Mouse (Mus musculus): ENCODE data around the gene Ptprn2. TPM values are rescaled to one million over a fixed set of nuclear protein-coding genes. Genes with fewer than 3 reads are reported as not detected.

Ptprn2 gene
- polyA plus RNA-seq, 1 experiment from 2014 or later = 0.09 TPM

- 97% methylated on average over 2 of the region's 2 CpGs for WGBS
- Histone ChIP-seq H3K9me3 (replicated peaks) (no peaks in the 10 kb centered on the region), H3K27me3 (ENCODE audit: low read depth, poor library complexity, severe bottlenecking) (no peaks in the 10 kb centered on the region), H3K36me3 (no peaks in the 10 kb centered on the region), H3K4me3 (no peak overlapping the region), H3K4me1 (no peaks in the 10 kb centered on the region), H3K27ac (no peak overlapping the region)
- DNase-seq (ENCODE audit: low spot score) = no peak
These were observed 235.5 kb downstream of the Ptprn2 start for GRCm38 (mm10) chr12:116721062-116721461.

DNA sequence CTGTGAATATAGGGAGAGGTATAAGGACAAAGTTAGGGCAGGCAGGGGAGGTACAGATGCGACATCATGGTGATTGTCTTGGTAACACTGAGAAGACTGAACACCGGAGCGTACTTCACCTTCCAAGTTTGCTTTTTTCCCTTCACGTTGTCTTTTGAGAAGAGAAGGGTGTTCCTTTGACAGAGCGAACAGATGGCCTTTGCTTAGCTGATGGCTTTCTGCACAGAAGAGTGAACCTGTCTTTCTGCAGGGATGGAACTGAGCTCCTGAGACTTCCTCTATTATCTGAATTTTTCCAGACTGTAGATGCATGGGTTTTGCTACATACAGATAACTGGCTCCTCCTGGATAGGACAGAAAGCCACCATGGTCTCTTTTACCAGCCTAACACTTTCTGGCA lies 254.6 kb downstream of the Ptprn2 start:
- Histone ChIP-seq H3K4me3 (no peak overlapping the region), H3K27ac (no peak overlapping the region), H3K9me3 (replicated peaks) (no peaks in the 10 kb centered on the region), H3K36me3 (no peaks in the 10 kb centered on the region), H3K4me1 (no peaks in the 10 kb centered on the region), H3K27me3 (ENCODE audit: low read depth, poor library complexity, severe bottlenecking) (no peaks in the 10 kb centered on the region)
- WGBS = 92% methylated on average over 5 of the region's 5 CpGs
- no peak for DNase-seq (ENCODE audit: low spot score)

DNA sequence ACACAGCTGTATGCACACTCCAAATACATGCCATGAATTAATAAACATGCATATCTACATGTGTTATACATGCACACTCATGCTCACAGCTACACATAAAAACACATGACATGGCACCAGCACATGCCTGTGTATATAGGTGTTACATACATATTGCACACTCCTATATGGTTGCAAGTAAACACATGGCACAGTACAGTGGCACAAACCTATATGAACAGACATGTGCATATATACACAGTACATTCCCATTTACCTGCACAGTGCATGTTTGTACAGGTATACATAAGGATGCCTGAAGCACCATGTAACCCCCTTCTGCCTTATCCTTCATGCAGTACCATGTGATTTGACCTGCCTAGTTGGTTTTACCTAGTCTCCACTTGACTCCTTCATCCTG lies 255.8 kb downstream of the Ptprn2 start:
- H3K27me3 ChIP-seq (ENCODE audit: low read depth, poor library complexity, severe bottlenecking) = no peaks in the 10 kb centered on the region
- H3K4me3 ChIP-seq = no peak overlapping the region
- no peaks in the 10 kb centered on the region for H3K4me1 ChIP-seq
- H3K9me3 ChIP-seq (replicated peaks) = no peaks in the 10 kb centered on the region
- H3K36me3 ChIP-seq = no peaks in the 10 kb centered on the region
- H3K27ac ChIP-seq = no peak overlapping the region
- no peak for DNase-seq (ENCODE audit: low spot score)

GRCm38 (mm10) chr12:116746401-116746800 lies 260.9 kb downstream of the Ptprn2 start:
- no peak overlapping the region for H3K4me3 ChIP-seq
- no peaks in the 10 kb centered on the region for H3K36me3 ChIP-seq
- WGBS = 92% methylated on average over 2 of the region's 2 CpGs

DNA sequence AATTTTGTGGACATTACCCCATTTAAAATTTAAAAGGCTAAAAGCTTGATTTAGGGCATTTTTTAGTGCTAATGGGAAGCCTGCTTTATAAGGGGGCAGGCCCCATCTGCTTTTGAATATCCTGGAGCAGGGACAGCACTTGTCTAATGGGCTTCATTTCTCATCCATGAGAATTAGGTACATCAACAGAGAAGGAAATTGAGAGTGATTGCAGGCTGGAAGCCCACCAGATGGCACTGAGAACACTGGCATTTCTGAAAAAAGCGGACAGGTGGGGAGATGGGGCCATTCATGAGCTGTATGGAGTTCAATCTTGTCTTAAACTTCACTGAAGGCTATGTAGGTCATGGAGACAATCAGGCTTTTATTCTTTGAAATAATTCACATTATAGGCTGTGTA lies 267.3 kb downstream of the Ptprn2 start:
- no peaks in the 10 kb centered on the region for H3K9me3 ChIP-seq (replicated peaks)
- 90% methylated on average over 1 of the region's 1 CpGs for WGBS
- no peaks in the 10 kb centered on the region for H3K36me3 ChIP-seq
- no peak overlapping the region for H3K4me3 ChIP-seq
- no peak overlapping the region for H3K27ac ChIP-seq
- DNase-seq (ENCODE audit: low spot score) = no peak
- H3K4me1 ChIP-seq = no peaks in the 10 kb centered on the region
- no peaks in the 10 kb centered on the region for H3K27me3 ChIP-seq (ENCODE audit: low read depth, poor library complexity, severe bottlenecking)

More at GRCm38 (mm10) chr12:116746401-116746800, 260.9 kb downstream of the Ptprn2 start:
- Histone ChIP-seq H3K9me3 (replicated peaks) (no peaks in the 10 kb centered on the region), H3K27me3 (ENCODE audit: low read depth, poor library complexity, severe bottlenecking) (no peaks in the 10 kb centered on the region), H3K27ac (no peak overlapping the region), H3K4me1 (no peaks in the 10 kb centered on the region)
- no peak for DNase-seq (ENCODE audit: low spot score)

GRCm38 (mm10) chr12:116763961-116764360 lies 278.4 kb downstream of the Ptprn2 start:
- no peaks in the 10 kb centered on the region for H3K9me3 ChIP-seq (replicated peaks)
- no peaks in the 10 kb centered on the region for H3K27me3 ChIP-seq (ENCODE audit: low read depth, poor library complexity, severe bottlenecking)
- no peak overlapping the region for H3K27ac ChIP-seq
- H3K4me3 ChIP-seq = no peak overlapping the region
- no peaks in the 10 kb centered on the region for H3K4me1 ChIP-seq
- no peak for DNase-seq (ENCODE audit: low spot score)
- H3K36me3 ChIP-seq = no peaks in the 10 kb centered on the region

DNA sequence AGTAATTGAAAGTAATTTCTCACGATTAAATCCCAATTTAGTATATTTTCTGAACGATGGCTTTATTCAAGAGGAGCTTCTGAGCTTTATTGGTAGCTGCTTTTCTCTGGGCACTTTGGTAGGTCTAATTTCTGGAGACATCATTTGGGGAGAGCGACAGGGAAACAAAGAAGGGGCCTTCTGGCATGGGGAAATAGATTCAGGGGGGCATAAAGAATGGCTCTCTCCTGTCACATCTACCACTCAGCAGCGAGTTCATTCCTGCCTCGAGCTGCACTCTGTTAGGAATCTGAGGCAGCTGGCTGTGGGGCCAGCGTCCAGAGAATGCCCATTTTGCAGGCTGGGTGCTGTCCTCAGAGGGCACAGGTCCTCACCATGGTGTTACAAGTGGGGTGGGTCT lies 285.4 kb downstream of the Ptprn2 start:
- Histone ChIP-seq H3K4me1 (peaks cover 11% of the 10 kb centered on the region), H3K27ac (no peak overlapping the region), H3K27me3 (ENCODE audit: low read depth, poor library complexity, severe bottlenecking) (no peaks in the 10 kb centered on the region), H3K4me3 (no peak overlapping the region), H3K36me3 (no peaks in the 10 kb centered on the region), H3K9me3 (replicated peaks) (no peaks in the 10 kb centered on the region)
- no peak for DNase-seq (ENCODE audit: low spot score)
- 69% methylated on average over 6 of the region's 6 CpGs for whole genome bisulfite sequencing

DNA sequence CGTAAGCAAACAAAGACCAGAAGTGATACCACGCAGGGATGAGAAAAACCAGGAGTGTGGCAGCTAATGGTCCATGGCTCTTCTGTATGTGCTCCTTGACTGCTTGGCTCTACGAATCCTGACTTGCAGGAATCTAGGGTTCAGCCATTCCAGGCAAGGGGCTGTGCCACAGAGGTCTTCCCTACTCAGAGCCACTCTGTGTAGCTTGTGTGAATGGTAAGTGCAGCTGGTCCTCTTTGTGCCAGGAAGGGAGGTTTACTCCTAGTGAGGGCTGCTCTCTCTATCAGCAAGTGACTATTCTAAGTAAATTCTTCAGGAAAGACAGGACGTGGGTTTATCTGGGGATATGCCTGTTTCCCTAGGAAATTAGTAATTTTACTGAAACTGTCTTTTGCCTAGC lies 286.0 kb downstream of the Ptprn2 start:
- Histone ChIP-seq H3K27me3 (ENCODE audit: low read depth, poor library complexity, severe bottlenecking) (no peaks in the 10 kb centered on the region), H3K4me1 (peaks cover 11% of the 10 kb centered on the region), H3K36me3 (no peaks in the 10 kb centered on the region), H3K9me3 (replicated peaks) (no peaks in the 10 kb centered on the region), H3K4me3 (no peak overlapping the region), H3K27ac (no peak overlapping the region)
- no peak for DNase-seq (ENCODE audit: low spot score)
- 80% methylated on average over 4 of the region's 4 CpGs for WGBS

- Histone ChIP-seq H3K9me3 (replicated peaks) (no peaks in the 10 kb centered on the region), H3K27me3 (ENCODE audit: low read depth, poor library complexity, severe bottlenecking) (no peaks in the 10 kb centered on the region), H3K4me3 (no peak overlapping the region), H3K4me1 (peaks cover 11% of the 10 kb centered on the region), H3K36me3 (no peaks in the 10 kb centered on the region), H3K27ac (no peak overlapping the region)
- WGBS = 42% methylated on average over 7 of the region's 7 CpGs
- peak; percentile 37 for DNase-seq (ENCODE audit: low spot score)
These were observed 286.6 kb downstream of the Ptprn2 start for GRCm38 (mm10) chr12:116772081-116772566.

DNA sequence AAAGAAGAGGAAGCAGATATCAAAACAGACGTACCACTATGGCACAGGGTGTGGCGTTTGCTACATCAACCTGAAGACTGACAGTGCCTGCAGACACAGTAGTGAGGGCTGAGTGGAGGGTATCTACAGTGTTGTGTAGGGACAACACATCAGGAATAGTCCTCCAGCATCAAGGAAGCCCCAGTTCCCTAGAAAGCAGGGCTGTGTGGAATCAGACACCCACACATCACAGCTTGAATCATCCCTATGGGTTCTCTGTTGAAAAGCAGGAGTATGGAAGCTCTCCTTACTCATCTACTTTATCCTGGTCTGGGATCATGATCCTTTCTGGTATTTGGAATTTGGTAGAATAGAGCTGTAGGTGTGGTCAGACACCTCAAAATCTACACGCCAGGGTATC lies 287.8 kb downstream of the Ptprn2 start:
- Histone ChIP-seq H3K4me3 (no peak overlapping the region), H3K4me1 (peaks cover 11% of the 10 kb centered on the region), H3K27me3 (ENCODE audit: low read depth, poor library complexity, severe bottlenecking) (no peaks in the 10 kb centered on the region), H3K36me3 (no peaks in the 10 kb centered on the region), H3K27ac (no peak overlapping the region), H3K9me3 (replicated peaks) (no peaks in the 10 kb centered on the region)
- 91% methylated on average over 3 of the region's 3 CpGs for WGBS
- no peak for DNase-seq (ENCODE audit: low spot score)

DNA sequence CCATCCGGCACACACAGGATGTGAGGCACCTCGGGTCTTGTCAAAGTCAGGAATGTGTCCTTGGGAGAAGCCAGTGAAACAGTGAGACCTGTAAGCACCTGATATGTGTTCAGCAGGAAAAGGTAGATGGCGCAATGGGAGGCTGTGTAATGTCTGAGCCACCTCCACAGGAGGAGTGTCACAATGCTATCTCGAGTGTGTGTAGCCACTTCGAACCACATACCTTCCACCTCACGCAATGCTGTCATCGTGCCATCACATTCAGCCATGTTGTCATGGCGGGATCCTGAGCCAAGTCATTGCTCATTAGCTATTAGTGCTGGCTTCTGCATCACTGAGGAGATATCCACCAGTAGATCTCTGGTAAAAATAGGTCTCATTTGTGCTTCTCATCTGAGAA lies 290.9 kb downstream of the Ptprn2 start:
- DNase-seq (ENCODE audit: low spot score) = no peak
- 91% methylated on average over 8 of the region's 8 CpGs for WGBS
- Histone ChIP-seq H3K4me1 (peaks cover 10% of the 10 kb centered on the region), H3K27ac (no peak overlapping the region), H3K36me3 (no peaks in the 10 kb centered on the region), H3K9me3 (replicated peaks) (no peaks in the 10 kb centered on the region), H3K27me3 (ENCODE audit: low read depth, poor library complexity, severe bottlenecking) (no peaks in the 10 kb centered on the region), H3K4me3 (no peak overlapping the region)

DNA sequence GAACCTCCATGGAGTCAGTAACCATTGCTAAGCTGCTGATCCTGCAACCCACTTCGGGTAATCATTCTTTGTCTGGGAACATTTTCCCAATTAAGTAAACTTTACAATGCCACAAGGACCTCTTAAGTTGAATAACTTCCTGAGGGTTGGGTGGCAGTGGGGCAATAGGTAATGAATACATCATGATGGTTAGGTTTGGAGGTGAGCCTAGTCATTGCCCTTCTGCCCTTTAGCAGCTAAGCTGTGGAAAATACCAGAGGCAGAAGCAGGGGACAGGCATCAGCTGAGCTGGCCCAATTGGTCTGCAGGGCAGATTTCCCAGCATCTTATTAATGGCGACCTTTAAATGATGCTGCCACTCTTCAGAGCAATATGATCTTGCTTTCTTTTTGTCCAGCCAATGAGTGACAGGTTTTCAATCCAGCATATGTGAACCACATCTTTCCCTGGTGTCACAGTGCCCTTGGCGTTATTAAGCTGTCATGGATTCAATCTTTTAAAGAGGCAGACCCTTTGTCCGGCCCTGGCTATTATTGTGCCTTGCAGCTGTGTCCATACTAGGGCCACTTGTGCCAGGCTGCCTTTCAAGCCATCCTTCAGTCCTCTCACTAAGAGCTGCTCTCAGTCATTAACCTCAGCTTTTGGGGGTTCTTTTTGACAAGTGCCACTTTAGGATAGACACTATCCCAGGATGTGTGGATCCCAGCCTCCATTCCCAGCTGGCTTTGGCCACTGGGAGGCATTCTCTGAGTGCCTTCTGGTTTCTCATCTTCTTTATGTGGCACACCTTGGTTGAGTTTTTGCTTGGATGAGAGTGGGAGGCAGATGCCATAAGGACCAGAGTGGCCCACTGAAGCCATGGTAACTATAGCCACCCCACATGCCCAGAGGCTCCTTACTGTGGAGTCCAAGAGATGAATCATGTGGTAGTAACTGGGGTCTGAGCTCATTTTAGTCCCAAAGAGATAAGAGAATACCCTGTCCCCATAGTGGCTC lies 292.9 kb downstream of the Ptprn2 start:
- H3K9me3 ChIP-seq (replicated peaks) = no peaks in the 10 kb centered on the region

DNA sequence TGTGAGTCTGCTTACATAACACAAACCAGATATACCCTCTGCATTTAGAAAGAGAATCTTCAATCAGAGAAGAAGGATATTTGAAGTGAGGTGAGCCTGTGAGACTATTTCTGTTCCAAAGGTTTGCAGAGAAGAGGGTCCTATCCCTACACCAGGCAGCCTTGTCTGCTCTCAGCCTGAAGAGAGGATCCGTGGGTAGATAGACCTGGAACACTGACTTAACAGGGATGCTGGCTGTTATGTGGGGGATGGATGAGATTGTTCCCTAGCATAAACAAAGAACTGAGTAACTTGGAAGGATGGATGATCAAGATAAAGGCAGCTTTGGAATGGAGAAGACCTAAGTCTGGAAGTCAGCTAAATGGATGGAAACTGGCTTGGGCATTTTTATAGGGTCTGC lies 294.9 kb downstream of the Ptprn2 start:
- WGBS = 83% methylated on average over 1 of the region's 1 CpGs
- no peak for DNase-seq (ENCODE audit: low spot score)
- H3K27me3 ChIP-seq (ENCODE audit: low read depth, poor library complexity, severe bottlenecking) = no peaks in the 10 kb centered on the region
- no peaks in the 10 kb centered on the region for H3K9me3 ChIP-seq (replicated peaks)
- H3K27ac ChIP-seq = no peak overlapping the region
- H3K4me3 ChIP-seq = no peak overlapping the region
- no peaks in the 10 kb centered on the region for H3K36me3 ChIP-seq
- no peaks in the 10 kb centered on the region for H3K4me1 ChIP-seq

More for the DNA sequence above, 292.9 kb downstream of the Ptprn2 start:
- no peak overlapping the region for H3K27ac ChIP-seq
- 72% methylated on average over 4 of the region's 4 CpGs for WGBS
- no peaks in the 10 kb centered on the region for H3K36me3 ChIP-seq
- no peaks in the 10 kb centered on the region for H3K4me1 ChIP-seq
- DNase-seq (ENCODE audit: low spot score) = no peak
- H3K4me3 ChIP-seq = no peak overlapping the region
- no peaks in the 10 kb centered on the region for H3K27me3 ChIP-seq (ENCODE audit: low read depth, poor library complexity, severe bottlenecking)
